Mouse (Mus musculus): ENCODE measurements at regions not wholly inside any gene's neighbourhood (a gene's known extent, or its start where the extent isn't known, plus 50 kb on each side); places are given as distances from the start of the nearest gene placed in this dataset.
A peak's percentile ranks its signal among the peaks of the same experiment; 100 is the strongest.

- DNase-seq (ENCODE audit: low spot score in 2 of 2) = no peak
Measured at GRCm38 (mm10) chr6:100176914-100177560, 110.2 kb downstream of the Rybp start.

- DNase-seq (ENCODE audit: low spot score in 2 of 2) = peak; percentile 80 to 82
Measured at GRCm38 (mm10) chr6:100170711-100171348, 116.5 kb downstream of the Rybp start.

DNA sequence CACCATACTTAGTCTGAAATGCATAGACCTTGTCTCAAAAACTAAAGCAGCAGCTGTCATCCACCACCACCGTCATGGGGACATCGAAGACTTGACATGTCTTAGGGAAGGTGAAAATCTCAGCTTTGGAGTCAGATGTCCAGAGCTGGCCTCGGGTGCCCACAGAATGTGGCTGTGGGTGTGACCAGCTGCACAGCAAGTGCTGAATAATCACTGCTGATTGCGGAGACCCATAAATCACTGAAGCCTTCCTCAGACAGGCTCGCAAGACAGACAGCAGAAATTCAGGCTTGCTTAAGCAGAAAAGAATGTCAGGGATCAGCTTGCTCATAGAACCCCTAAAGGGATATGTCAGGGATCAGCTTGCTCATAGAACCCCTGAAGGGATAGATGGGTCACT, 120.0 kb downstream of the Rybp start:
- DNase-seq (ENCODE audit: low spot score in 2 of 2) = no peak

GRCm38 (mm10) chr6:100165746-100166145, 121.5 kb downstream of the Rybp start:
- DNase-seq (ENCODE audit: low spot score in 2 of 2) = no peak

DNA sequence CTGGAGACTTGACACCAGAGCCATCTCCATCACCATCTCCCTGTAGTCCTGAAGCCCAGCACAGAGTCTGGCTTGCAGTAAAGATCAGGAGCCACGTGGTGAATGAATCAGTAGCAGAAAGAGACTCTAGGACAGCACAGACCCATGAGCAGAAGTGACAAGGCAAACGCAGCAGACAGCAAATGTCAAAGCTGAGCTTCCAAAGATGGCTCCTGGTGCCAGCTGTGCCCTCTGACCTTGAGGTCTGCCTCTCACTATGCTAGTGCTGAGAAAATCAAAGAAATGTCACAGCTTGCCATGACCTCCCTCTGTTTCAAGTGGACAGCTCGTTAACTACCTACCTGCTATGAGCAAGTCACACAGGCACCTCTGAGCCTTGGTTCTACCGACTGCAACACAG, 123.1 kb downstream of the Rybp start:
- no peak for DNase-seq (ENCODE audit: low spot score in 2 of 2)

- no peak for DNase-seq (ENCODE audit: low spot score in 2 of 2)
Measured at GRCm38 (mm10) chr6:100163814-100164130, 123.5 kb downstream of the Rybp start.

DNA sequence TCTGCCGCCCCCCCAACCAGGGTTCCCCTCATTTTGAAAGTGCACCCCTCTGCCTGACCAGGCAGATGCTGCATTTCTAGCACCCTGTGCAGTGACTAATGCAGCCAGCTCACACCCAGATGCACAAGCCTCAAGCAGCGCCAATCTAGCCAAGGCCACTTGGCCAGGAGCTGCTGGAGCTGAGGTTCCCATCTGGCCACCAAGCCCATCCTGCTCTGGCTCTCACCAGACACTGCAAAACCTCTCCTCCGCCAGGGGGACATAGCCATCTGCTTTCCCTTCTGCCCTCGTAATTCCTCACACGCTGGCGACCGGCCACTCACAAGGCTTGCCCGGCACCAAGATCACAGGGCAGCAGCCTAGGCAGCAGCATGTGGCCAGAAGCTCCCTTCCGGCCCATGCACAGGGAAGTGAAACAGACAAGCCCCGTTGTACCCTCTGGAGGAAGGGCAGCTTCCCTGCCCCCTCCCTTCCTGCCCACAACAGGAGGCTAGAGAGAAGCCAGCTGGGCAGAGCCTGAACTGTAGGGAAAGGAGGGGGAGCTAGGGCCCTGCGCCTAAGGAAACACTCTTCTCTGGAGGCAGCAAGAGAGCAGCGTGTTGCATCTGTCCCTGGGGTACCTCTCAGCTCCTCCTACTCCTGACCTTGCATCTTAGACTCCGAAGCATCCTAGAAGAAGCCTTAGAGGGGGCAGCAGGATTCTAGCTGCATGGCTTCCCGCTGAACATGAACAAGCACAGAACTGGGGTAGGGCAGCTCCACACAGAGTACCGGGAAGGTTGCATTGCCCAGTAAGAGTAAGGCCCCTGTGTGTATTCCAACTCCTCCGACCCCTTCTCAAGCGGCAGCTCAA, 124.1 kb downstream of the Rybp start:
- peak; percentile 46 to 67 for DNase-seq (ENCODE audit: low spot score in 2 of 2)

DNA sequence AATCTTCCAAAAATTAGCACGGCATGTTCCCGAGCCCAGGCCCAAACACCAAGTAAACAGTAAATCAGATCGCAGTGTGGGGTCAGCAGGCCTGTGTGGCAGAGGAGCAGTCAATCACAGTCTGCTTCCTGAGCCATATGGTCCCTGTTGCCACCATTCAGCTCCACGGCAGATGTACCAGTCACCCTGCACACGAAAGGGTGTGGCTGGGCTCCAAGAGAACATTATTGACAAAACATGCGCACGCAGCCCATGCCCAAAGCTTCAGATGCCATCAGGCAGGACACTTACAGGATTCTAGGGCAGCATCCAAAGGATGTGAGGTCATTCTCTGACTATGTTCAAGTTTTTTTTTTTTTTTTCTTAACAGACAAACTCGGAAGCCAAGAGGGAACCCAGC, 126.6 kb downstream of the Rybp start:
- no peak for DNase-seq (ENCODE audit: low spot score in 2 of 2)

GRCm38 (mm10) chr6:100159817-100160216, 127.5 kb downstream of the Rybp start:
- DNase-seq (ENCODE audit: low spot score in 2 of 2) = no peak

GRCm38 (mm10) chr6:100159246-100159645, 128.0 kb downstream of the Rybp start:
- DNase-seq (ENCODE audit: low spot score in 2 of 2) = no peak

DNA sequence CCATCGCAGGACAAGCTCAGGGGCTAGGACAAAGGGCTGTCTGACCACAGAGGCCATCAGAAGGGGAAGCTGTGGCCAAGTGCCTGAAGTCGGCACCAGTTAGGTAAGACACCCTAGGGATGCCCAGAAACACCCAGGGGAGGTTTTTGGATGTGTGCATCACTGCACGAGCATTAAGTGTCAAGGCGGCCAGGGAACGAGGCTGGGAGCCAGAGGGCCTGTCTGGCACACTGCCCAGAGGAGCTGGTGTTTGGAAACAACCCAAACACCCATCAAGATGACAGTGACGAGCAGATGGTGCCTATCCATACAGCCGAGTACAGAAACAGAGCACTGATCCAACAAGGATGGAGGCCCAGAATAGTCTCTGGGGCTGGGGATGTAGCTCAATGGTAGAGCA, 130.0 kb downstream of the Rybp start:
- DNase-seq (ENCODE audit: low spot score in 2 of 2) = peak in 1 of 2 experiments; percentile 20

DNA sequence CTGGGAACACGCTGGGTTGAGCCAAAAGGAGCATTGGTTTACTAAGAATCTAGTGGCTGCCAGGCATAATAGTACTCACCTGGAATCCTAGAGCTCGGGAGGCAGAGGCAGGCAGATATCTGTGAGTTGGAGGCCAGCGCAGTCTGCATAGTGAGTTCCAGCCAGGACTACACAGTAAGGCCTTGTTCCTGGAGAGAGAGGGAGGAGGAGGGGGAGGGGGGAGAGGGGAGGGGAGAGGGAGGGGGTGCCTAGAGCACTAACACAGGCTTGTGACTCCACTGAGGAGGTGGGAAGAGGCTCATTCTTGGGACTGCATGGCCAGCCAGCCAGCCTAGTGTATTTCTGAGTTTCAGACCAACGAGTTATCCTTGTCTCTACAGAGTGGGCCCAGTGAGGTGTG, 131.1 kb downstream of the Rybp start:
- DNase-seq (ENCODE audit: low spot score in 2 of 2) = no peak

GRCm38 (mm10) chr6:100155676-100156075, 131.6 kb downstream of the Rybp start:
- DNase-seq (ENCODE audit: low spot score in 2 of 2) = no peak

GRCm38 (mm10) chr6:100151447-100151846, 135.8 kb downstream of the Rybp start:
- DNase-seq (ENCODE audit: low spot score in 2 of 2) = no peak

- no peak for DNase-seq (ENCODE audit: low spot score in 2 of 2)
Measured at GRCm38 (mm10) chr6:100150703-100151208, 136.5 kb downstream of the Rybp start.

DNA sequence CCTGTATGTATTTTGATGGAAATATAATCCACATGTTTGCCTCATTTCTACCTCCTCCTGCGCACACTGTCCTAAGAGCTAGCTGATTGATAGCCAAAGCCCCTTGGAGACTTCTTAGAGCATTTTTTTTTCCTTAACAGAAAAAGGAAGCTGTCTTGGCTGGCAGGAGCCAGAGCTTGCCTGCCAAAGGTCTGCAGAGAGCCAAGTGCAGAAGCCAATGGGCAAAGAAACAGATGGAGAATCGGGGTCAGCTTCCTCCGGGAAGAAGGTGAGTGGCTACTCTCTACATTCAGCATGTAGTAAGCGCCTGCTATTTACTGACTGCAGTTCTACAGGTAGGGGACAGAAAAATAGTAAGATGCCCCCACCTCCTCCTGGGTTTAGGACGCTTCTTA, 137.8 kb downstream of the Rybp start:
- no peak for DNase-seq (ENCODE audit: low spot score in 2 of 2)

DNA sequence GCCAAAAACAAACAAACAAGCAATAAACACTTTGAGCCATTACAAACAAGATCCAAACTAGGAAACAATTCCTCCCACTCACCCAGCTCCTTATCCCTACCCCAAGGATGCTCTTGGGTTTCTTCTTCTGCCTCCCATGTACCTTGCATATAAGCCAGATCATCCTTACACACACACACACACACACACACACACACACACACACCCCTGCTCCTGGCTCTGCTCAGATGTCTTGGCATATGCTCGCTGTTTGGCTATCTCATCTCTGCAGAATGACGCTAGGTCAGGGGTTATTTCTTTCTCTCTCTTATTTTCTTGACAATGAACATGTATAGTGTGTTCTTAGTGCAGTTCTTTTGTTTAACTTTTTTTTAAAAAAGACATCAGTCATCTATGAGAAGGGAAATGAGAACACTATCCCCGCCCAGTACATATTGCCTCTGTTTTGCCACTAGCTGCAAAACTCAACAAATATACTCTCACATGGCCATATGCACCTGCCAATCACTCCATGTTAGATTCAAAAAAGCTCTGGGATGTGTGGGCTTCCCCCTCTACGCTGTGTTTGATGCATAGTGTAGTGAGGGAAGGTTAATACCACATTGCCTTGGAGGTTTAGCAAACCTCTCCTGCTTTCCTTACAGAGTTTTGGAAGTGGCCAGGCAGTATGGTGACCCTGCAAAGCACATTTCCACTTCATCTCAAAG, 138.4 kb downstream of the Rybp start:
- no peak for DNase-seq (ENCODE audit: low spot score in 2 of 2)

DNA sequence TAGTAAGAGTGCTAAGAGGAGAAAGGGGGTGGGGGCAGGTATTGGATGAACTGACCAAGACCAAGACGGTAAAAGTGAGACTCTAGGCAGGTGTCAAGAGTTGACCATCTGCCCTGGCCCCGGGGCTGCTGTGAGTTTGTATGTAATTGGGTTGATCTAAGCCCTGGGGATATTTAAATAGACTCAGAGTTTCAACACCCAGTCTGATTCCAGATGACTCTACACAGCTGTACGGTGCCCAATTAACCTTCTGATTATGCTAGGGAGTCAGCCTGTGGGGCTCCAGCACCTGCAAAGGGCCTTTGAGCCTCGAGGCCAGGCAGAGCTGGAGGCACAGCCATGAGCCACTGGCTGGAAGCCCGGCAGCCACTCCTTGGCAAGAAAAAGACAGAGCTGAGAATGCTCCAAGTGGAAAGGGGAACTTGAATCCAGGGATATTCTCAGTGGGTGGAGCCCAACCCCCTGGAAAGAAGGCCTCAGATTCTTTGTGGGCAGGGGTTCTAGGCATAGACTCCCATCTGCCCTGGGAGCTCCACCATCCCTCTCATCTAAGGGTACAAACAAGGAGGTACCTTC, 140.8 kb downstream of the Rybp start:
- DNase-seq (ENCODE audit: low spot score in 2 of 2) = peak in 1 of 2 experiments; percentile 16

DNA sequence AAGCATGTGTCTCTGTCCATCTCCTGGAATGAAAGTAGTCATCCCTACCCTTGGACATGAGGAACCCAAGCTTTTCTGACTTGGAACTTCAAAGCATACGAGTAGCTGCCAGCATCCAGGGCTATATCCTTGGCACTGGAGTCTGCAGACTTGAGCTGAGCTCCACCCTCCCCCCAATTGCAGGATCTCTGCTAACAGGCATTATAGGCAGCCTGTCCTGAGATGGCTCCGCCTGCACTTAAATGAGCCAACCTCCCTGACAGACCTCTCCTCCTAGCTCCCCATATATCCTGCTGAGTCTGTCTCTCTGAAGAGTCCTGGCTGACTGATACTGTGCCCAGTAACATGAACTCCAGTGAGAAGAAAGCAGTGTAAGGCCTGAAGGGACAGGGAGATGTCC, 141.4 kb downstream of the Rybp start:
- DNase-seq (ENCODE audit: low spot score in 2 of 2) = no peak

- DNase-seq (ENCODE audit: low spot score in 2 of 2) = no peak
Measured at GRCm38 (mm10) chr6:100144544-100145287, 142.6 kb downstream of the Rybp start.
